Mouse (Mus musculus) heart, embryonic 12.5 days (tissue): ENCODE measurements around the gene Usp2. TPM values are rescaled to one million over a fixed set of nuclear protein-coding genes. Genes with fewer than 3 reads are reported as not detected.

Experiments used
- ATAC-seq: fragments of 200-750 bp; cut with Nextera tagmentation; 2 replicates; pipeline ENCODE4 v1.8.0; 2017; ENCODE audit warnings: moderate TSS enrichment, moderate library complexity; ENCODE audit not compliant: insufficient number of reproducible peaks, low FRiP score
- H3K27ac ChIP-seq: fragments of 300-500 bp; sonication (generic); 2 replicates; pipeline ENCODE4 v1.5.1; 2016; ENCODE audit warnings: mild to moderate bottlenecking, moderate library complexity; ENCODE audit not compliant: poor library complexity, severe bottlenecking
- H3K27me3 ChIP-seq: fragments of 300-500 bp; sonication (generic); replicated peaks from 2 replicates; pipeline ENCODE4 v1.6.1; 2016; ENCODE audit warnings: mild to moderate bottlenecking, moderate library complexity
- H3K36me3 ChIP-seq: fragments of 300-500 bp; sonication (generic); 2 replicates; pipeline ENCODE4 v1.6.1; 2016; ENCODE audit warnings: mild to moderate bottlenecking, moderate library complexity
- H3K4me1 ChIP-seq: fragments of 300-500 bp; sonication (generic); replicated peaks from 2 replicates; pipeline ENCODE4 v1.6.1; 2016; ENCODE audit warnings: mild to moderate bottlenecking
- H3K4me2 ChIP-seq: fragments of 300-500 bp; sonication (generic); 2 replicates; pipeline ENCODE4 v1.6.1; 2016; ENCODE audit warnings: mild to moderate bottlenecking, moderate library complexity
- H3K4me3 ChIP-seq: fragments of 300-500 bp; sonication (generic); 2 replicates; pipeline ENCODE4 v1.5.1; 2016; ENCODE audit warnings: mild to moderate bottlenecking
- H3K9ac ChIP-seq: fragments of 300-500 bp; sonication (generic); 2 replicates; pipeline ENCODE4 v1.6.1; 2016; ENCODE audit warnings: mild to moderate bottlenecking, moderate library complexity
- H3K9me3 ChIP-seq: fragments of 300-500 bp; sonication (generic); replicated peaks from 2 replicates; pipeline ENCODE4 v1.6.1; 2016; ENCODE audit warnings: mild to moderate bottlenecking, moderate library complexity
- WGBS: fragments of 180-500 bp; shearing (Covaris S2); methylation state at CpG from one replicate; pipeline ENCODE4 v1.1.7; 2016; 5-methylcytosine and 5-hydroxymethylcytosine counted together
- polyA plus RNA-seq: library from polyadenylated mRNA; unstranded; fragments of >200 nt; fragmentation: Nextera tagmentation; extraction: Ambion mirVana; gene quantifications from 2 replicates; pipeline ENCODE4 v1.2.1, GENCODE M21; 2016

Usp2 gene
- 51.7 and 62.5 TPM in 2 replicates for polyA plus RNA-seq

DNA sequence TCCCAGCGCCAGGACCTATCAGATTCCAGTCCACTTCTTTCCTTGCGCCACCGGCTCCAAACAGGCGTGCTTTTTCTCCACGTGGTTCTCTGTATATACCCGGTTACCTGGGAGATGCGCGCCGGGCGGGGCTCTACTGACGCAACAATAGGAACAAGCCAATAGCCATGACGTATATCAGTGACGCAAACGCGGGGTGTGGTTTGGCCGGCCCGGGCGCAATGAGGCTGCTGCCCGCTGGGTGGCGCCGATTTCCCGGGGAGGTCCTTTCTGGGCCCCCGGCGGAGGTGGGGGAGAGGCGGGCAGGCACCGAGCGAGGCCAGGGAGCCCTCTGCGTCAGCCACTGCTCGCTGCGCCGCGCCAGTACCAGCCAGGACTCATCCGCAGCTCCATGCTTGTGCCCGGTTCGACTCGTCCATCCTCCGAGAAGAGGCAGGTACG lies at the start of gene Usp2:
TSS of gene Usp2 (plus strand) at position 237 of the 441 bp plus-strand sequence.
- no peaks in the 10 kb centered on the region for H3K9me3 ChIP-seq
- 0% methylated on average over 38 of the region's 38 CpGs for WGBS
- no peaks in the 10 kb centered on the region for H3K27me3 ChIP-seq
- peak within 1 kb of the TSS; percentile 65 for H3K4me3 ChIP-seq
- peak within 1 kb of the TSS; percentile 95 for H3K4me2 ChIP-seq
- ATAC-seq, result peak; percentile 96
- no peaks in the 10 kb centered on the region for H3K36me3 ChIP-seq
- peak within 1 kb of the TSS; percentile 85 for H3K9ac ChIP-seq
- peak within 1 kb of the TSS; percentile 65 for H3K27ac ChIP-seq
- peaks cover 42% of the 10 kb centered on the region for H3K4me1 ChIP-seq

DNA sequence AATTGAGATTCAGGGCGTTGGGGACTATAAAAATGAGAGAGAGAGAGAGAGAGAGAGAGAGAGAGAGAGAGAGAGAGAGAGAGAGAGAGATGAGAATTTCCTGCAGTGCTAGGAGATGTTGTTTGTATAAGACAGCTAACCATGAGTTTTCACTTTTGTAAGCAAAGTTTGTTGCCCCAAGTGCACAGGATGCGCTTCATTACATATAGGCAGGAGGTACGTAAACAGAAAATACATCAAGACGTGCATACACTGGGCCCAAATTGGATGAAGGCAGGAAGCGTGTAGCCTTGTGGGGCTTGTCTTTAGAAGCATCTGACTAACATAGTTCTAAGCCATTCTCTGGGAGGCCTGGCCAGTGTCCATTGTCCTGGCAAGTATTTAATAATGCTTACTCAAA lies 49.0 kb upstream of the Usp2 start:
- H3K9ac ChIP-seq, result no peak overlapping the region
- 72% methylated on average over 5 of the region's 5 CpGs for WGBS
- ATAC-seq, result no peak
- no peak overlapping the region for H3K27ac ChIP-seq
- H3K9me3 ChIP-seq, result no peaks in the 10 kb centered on the region
- peaks cover 8% of the 10 kb centered on the region; the same call in 1 of the 2 replicates for H3K4me1 ChIP-seq
- H3K4me3 ChIP-seq, result no peak overlapping the region
- H3K27me3 ChIP-seq, result no peaks in the 10 kb centered on the region
- no peaks in the 10 kb centered on the region for H3K36me3 ChIP-seq
- H3K4me2 ChIP-seq, result no peak overlapping the region

DNA sequence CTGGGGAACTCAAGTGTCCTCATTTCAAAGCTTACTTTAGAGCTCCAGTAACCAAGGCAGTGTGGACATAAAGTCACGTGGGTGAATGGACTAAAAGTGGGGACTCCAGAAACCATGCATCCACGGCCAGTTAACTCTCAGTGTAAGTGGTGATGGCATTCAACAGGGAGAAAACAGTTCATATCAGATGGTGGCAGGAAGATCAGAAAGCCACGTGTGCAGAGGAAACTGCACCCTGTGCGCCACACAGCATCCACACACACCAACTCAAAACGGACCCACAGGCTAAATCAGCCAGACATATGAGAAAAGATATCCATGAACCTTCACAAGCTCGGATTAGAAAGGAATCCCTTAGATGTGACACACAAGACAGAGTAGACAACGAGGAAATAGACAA lies 46.8 kb upstream of the Usp2 start:
- Histone ChIP-seq H3K9me3 (0 out of 2 replicates have a peak, but pooled peaks cover 6% of the 10 kb centered on the region), H3K4me2 (no peak overlapping the region), H3K9ac (no peak overlapping the region), H3K4me1 (0 out of 2 replicates have a peak, but pooled peaks cover 4% of the 10 kb centered on the region), H3K36me3 (no peaks in the 10 kb centered on the region), H3K27me3 (no peaks in the 10 kb centered on the region), H3K4me3 (no peak overlapping the region), H3K27ac (no peak overlapping the region)
- ATAC-seq, result no peak
- 72% methylated on average over 7 of the region's 7 CpGs for WGBS

DNA sequence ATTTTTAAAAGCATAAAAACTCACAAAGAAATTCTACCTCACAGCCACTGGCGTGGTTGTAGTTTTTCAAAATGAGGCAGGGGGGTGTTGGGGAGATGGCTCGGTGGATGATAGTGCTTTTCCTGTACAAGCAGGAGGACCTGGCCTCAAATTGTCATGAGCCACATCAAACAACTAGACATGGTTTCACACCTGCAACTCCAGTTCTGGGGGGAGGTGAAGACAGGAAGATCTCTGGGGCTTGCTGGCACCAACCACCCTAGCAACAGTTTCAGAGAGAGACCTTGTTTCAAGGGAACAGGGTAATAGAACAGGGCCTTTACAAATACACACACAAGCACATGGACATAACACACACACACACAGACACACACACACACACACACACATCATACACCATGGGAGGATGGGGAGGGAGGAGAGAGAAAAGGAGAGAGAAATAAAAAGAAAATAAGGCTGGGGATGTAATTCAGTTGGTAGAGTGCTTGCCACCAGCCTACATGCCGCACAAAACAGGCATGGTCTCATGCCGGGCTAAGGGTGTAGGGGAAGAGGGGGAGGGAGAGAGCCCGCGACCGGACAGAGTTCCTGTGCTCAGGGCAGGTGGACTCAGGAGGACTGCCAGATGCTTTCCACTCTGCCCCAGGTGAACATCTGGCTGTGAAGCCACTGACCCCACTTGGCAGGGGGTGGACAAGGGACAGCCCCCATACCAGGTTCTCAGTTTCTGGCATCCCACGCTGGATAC lies 44.5 kb upstream of the Usp2 start:
- Histone ChIP-seq H3K4me2 (no peak overlapping the region), H3K27me3 (no peaks in the 10 kb centered on the region), H3K36me3 (no peaks in the 10 kb centered on the region), H3K4me3 (no peak overlapping the region), H3K9me3 (0 out of 2 replicates have a peak, but pooled peaks cover 6% of the 10 kb centered on the region), H3K9ac (no peak overlapping the region), H3K27ac (no peak overlapping the region), H3K4me1 (0 out of 2 replicates have a peak, but pooled peaks cover 4% of the 10 kb centered on the region)
- 70% methylated on average over 8 of the region's 8 CpGs for WGBS
- ATAC-seq, result no peak

- Histone ChIP-seq H3K4me2 (no peak overlapping the region), H3K36me3 (no peaks in the 10 kb centered on the region), H3K9ac (no peak overlapping the region), H3K9me3 (0 out of 2 replicates have a peak, but pooled peaks cover 6% of the 10 kb centered on the region), H3K4me3 (no peak overlapping the region), H3K4me1 (0 out of 2 replicates have a peak, but pooled peaks cover 4% of the 10 kb centered on the region), H3K27ac (no peak overlapping the region), H3K27me3 (no peaks in the 10 kb centered on the region)
- no peak for ATAC-seq
- WGBS, result 78% methylated on average over 3 of the region's 3 CpGs
Observed at GRCm38 (mm10) chr9:44024096-44024495, 42.7 kb upstream of the Usp2 start.

- H3K4me1 ChIP-seq, result 0 out of 2 replicates have a peak, but pooled peaks cover 2% of the 10 kb centered on the region
- H3K4me3 ChIP-seq, result no peak overlapping the region
- 46% methylated on average over 5 of the region's 5 CpGs for WGBS
- no peaks in the 10 kb centered on the region for H3K36me3 ChIP-seq
- peak; percentile 84 for ATAC-seq
- H3K4me2 ChIP-seq, result no peak overlapping the region
- H3K27ac ChIP-seq, result peak overlapping the region; percentile 24; the same call in 1 of the 2 replicates
- H3K9me3 ChIP-seq, result 0 out of 2 replicates have a peak, but pooled peaks cover 3% of the 10 kb centered on the region
- no peak overlapping the region for H3K9ac ChIP-seq
- no peaks in the 10 kb centered on the region for H3K27me3 ChIP-seq
Observed at GRCm38 (mm10) chr9:44029580-44030236, 37.1 kb upstream of the Usp2 start.

DNA sequence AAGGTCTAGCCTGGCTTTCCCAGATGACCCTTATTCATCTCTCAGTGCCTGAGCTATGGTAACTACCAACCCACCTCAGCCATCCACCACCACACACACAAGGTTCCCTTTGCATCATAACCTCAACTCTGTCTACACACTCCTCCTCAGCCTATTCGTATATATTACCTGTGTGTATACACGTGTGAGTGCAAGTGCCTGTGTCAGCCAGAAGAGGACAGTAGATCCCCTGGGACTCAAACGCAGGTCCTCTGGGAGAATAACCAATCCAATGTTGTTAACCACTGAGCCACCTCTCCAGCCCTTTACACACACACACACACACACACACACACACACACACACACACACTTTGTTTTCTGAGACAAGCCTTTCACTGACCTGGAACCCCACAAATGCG lies 36.2 kb upstream of the Usp2 start:
- WGBS, result 81% methylated on average over 4 of the region's 4 CpGs
- Histone ChIP-seq H3K4me3 (no peak overlapping the region), H3K9me3 (no peaks in the 10 kb centered on the region), H3K4me2 (no peak overlapping the region), H3K36me3 (no peaks in the 10 kb centered on the region), H3K27ac (peak overlapping the region; percentile 24; the same call in 1 of the 2 replicates), H3K4me1 (0 out of 2 replicates have a peak, but pooled peaks cover 2% of the 10 kb centered on the region), H3K9ac (no peak overlapping the region), H3K27me3 (no peaks in the 10 kb centered on the region)
- ATAC-seq, result no peak

- H3K9ac ChIP-seq, result no peak overlapping the region
- H3K27me3 ChIP-seq, result no peaks in the 10 kb centered on the region
- no peak for ATAC-seq
- no peak overlapping the region for H3K4me2 ChIP-seq
- H3K27ac ChIP-seq, result no peak overlapping the region
- WGBS, result 73% methylated on average over 5 of the region's 5 CpGs
- H3K36me3 ChIP-seq, result no peaks in the 10 kb centered on the region
- H3K4me3 ChIP-seq, result no peak overlapping the region
- 0 out of 2 replicates have a peak, but pooled peaks cover 2% of the 10 kb centered on the region for H3K4me1 ChIP-seq
- no peaks in the 10 kb centered on the region for H3K9me3 ChIP-seq
Observed at GRCm38 (mm10) chr9:44031079-44031478, 35.7 kb upstream of the Usp2 start.

DNA sequence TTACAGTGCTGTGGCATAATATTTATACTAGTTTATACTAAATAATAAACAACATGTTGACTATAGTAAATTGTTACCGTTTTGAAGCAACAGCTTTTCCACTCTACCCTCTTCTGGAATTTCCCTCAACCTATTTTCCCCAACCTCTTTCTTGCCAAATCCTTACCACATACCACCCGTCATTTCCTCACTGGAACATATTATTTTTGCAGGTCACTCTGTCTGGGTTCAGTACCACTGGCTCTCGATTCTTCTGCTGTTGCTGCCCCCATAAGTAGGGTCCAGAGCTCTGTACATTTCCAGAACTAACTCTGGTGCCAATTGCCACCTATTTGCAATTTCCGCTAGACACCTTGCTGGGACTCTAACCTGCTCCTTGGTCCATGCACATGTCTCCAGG lies 34.9 kb upstream of the Usp2 start:
- 0 out of 2 replicates have a peak, but pooled peaks cover 2% of the 10 kb centered on the region for H3K4me1 ChIP-seq
- H3K9me3 ChIP-seq, result no peaks in the 10 kb centered on the region
- H3K9ac ChIP-seq, result no peak overlapping the region
- no peak for ATAC-seq
- 62% methylated on average over 4 of the region's 4 CpGs for WGBS
- no peaks in the 10 kb centered on the region for H3K36me3 ChIP-seq
- H3K4me2 ChIP-seq, result no peak overlapping the region
- H3K4me3 ChIP-seq, result no peak overlapping the region
- no peaks in the 10 kb centered on the region for H3K27me3 ChIP-seq
- H3K27ac ChIP-seq, result no peak overlapping the region

DNA sequence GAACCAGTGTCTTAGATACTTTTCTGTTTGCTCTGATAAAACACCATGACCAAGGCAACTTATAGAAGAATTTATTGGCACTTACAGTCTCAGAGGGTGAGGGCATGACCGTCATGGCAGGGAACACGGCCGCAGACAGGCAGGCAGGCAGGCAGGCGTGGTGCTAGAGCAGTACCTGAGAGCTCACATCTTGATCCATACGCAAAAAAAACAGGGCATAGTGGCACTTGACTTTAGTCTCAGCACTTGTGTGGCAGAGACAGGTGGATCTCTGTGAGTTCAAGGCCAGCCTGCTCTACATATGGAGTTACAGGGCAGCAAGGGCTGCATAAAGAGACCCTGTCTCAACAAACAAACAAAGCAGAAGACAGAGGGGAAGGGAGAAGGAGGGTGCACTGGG lies 33.5 kb upstream of the Usp2 start:
- ATAC-seq, result no peak
- H3K4me3 ChIP-seq, result no peak overlapping the region
- H3K27me3 ChIP-seq, result no peaks in the 10 kb centered on the region
- no peak overlapping the region for H3K9ac ChIP-seq
- 87% methylated on average over 5 of the region's 5 CpGs for whole genome bisulfite sequencing
- H3K36me3 ChIP-seq, result no peaks in the 10 kb centered on the region
- 0 out of 2 replicates have a peak, but pooled peaks cover 5% of the 10 kb centered on the region for H3K9me3 ChIP-seq
- no peak overlapping the region for H3K4me2 ChIP-seq
- no peak overlapping the region for H3K27ac ChIP-seq
- 0 out of 2 replicates have a peak, but pooled peaks cover 2% of the 10 kb centered on the region for H3K4me1 ChIP-seq
